Mouse (Mus musculus) activated CD4-positive, CD25-positive, alpha-beta regulatory T cell, adult 4 months (primary cell): ENCODE data around the gene Dlgap3. TPM values are rescaled to one million over a fixed set of nuclear protein-coding genes. Genes with fewer than 3 reads are reported as not detected.

ENCODE experiments used
- ATAC-seq: one replicate; pipeline ENCODE4 v1.8.0; 2017
- polyA plus RNA-seq, 2 experiments: library from polyadenylated mRNA; unstranded; fragments of 100-300 nt; shearing (Covaris generic); gene quantifications; one replicate each; pipeline ENCODE4 v1.2.1; 2017

Gene Dlgap3
- polyA plus RNA-seq, 2 experiments from 2014 or later = not detected

DNA sequence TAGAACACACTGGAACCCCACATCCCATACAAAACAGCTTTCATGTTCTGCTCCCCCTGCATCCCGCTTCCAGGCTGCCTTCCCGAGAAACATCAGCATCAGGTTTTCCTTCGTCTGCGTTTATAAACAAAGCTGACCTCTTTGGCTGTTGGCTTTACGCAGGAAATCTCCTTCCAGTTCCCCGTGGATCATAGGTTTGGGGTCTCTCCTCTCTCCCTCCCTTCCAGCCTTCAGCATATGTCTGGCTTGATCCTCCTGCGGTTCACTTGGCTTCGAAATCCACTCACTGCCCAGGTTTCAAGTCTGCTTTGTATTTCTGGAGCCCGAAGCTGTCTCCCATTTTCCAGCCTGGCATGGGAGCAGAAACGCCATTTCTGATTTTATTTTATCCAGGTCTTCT is 54.3 kb downstream of the Dlgap3 start:
- ATAC-seq = no peak

DNA sequence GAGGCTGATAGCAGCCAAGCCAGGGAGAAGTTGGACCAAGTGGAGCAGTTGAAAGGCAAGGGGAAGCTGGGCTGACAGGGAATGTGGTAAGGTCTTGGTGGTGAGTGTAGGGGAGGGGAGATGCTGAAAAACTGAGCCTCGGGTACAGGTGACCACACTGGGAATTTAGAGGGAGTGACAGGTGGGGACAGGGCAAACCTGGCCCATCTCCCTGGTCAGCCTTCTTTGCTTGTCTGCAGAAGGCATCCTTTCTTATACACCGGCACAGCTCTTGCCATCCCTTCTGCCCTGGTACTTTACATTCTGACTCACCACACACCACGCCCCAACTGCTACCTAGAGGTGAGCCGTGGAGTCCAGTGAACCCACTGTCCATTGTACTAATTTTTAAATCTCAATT is 54.8 kb downstream of the Dlgap3 start:
- ATAC-seq = no peak

DNA sequence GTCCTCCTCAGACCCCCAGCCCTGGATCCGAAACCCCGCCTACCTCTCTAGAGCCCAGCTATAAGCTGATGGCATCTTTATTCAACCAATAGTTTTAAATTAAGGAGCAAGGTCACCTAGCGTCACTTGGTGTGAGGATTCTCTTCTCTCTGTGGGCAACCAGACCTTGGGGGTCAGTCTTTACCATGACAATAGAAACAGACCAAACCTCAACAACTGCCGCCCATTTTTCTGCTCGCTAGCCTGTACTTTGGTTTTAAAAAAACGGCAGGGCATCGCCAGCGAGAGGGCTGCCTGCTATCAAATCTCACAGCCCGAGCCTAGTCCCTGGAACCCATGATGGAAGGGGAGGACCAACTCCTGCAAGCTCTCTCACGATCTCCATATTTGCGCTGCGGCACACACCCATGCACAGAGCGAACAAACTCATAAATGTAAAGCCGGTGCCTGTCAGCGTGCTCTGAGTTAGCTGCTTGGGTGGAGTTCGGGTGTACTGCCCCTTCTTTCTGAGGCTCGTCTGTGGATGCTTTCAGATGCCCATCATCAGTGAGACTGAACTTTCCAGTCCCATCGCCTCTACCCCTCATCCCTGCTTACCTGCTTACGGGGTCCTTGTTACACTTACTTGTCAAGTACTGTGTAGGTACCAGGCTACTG is 55.6 kb downstream of the Dlgap3 start:
- no peak for ATAC-seq

- ATAC-seq = no peak
These were observed 57.1 kb downstream of the Dlgap3 start for GRCm38 (mm10) chr4:127226067-127226466.

GRCm38 (mm10) chr4:127227051-127227673 is 58.2 kb downstream of the Dlgap3 start:
- no peak for ATAC-seq

GRCm38 (mm10) chr4:127232028-127232427 is 63.0 kb downstream of the Dlgap3 start:
- ATAC-seq = no peak

GRCm38 (mm10) chr4:127232551-127232950 is 63.5 kb downstream of the Dlgap3 start:
- ATAC-seq = no peak

DNA sequence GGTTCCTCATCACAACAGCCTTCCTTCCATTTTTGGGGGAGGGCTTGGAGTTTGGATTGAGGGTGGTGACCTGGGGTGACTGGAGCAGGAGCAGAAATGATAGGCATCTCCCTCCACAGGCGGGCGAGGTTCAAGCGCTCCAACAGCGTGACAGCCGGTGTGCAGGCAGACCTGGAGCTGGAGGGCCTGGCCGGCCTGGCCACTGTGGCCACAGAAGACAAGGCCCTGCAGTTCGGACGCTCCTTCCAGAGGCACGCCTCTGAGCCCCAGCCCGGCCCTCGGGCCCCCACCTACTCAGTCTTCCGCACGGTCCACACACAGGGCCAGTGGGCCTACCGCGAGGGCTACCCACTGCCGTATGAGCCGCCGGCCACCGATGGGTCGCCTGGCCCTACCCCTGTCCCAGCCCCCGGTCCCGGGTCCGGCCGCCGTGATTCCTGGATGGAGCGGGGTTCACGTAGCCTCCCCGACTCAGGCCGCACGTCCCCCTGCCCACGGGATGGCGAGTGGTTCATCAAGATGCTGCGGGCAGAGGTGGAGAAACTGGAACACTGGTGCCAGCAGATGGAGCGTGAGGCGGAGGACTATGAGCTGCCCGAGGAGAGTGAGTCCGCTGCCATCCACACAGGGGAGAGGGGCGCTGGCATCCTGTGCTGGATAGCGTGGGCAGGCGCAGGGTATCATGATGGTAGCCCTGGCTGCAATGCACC is 64.6 kb downstream of the Dlgap3 start:
- no peak for ATAC-seq

GRCm38 (mm10) chr4:127235742-127236487 is 66.9 kb downstream of the Dlgap3 start:
- peak; percentile 82 for ATAC-seq

GRCm38 (mm10) chr4:127236631-127237030 is 67.6 kb downstream of the Dlgap3 start:
- no peak for ATAC-seq

DNA sequence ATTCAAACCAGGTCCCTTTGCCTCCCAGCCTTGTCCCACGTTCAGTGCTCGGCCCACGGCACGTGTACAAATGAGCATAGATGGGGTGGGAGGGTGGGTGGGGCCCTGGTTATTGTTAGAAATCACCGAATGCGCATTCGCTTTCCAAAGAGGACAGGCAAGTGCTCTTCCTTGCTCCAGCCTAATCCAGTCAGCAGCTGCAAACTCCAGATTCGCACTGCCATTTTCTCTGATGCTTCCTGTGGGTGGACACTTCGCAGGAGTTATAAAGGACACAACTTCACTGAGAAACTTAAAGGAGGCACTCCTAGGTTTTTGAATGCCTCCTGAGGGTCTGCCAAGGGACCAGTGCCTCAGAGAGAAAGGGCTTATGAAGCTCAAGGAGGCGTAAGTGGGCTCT is 68.3 kb downstream of the Dlgap3 start:
- ATAC-seq = no peak

DNA sequence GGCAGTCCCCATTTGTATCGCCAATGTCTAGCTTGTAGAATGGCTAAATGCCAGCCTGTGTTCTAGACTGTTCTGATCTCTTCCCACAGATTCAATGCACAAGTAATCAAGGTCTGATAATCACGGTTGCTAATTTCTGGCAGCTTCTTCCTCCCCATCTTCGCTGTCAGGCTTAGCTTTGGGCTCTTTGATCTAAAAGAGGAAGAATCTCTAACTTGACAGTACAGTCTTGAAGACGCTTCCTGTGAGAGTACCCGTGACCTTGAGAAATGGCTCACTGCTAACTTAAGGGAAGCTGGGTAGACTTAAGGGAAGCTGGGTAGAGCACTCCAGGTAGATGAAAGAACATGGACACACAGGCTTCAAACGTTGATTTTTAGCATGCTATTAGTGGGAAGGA is 73.7 kb downstream of the Dlgap3 start:
- no peak for ATAC-seq

DNA sequence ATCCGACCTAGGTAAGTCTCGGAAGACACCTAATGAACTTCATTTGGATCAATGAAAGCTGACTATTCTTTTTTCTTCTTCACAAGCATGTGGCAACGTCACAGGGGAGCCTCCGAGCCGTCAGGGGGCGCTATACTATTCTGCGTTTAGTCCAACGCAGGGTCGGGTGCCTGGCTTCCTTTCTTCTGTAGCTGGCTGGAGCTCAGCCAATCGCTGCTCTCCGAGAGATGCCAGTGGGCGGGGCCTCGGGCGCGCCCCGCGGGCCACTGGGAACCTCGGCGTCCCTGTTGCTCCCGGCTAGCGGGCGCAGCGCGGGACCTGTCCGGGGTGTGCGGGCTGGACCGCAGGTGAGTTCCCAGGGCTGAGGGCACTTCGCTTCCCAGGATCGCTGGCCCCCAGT is 74.5 kb downstream of the Dlgap3 start, which contains the start of gene Smim12:
Gene Smim12, plus strand, starts transcription at position 233 of the 400 bp plus-strand sequence.
- ATAC-seq = peak; percentile 98

DNA sequence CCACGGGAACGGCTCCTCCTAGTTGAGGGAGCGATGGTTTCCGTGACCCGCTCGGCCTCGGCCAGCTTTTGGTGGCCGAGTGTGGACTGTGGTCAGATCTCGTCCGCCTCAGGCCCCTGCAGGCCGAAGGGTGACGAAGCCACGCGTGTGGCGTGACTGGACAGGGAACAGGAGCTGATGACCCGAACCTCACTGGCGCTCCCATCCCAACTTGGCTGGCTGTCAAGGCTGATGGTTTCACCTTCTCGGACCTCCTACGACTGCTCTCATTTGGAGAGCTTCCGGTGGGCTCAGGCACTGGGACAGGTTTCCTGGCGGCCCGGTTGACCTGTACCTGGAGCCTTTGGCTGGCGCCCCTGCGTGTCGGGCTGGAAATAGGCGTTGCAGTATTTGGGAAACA is 74.9 kb downstream of the Dlgap3 start:
- no peak for ATAC-seq

- peak; percentile 100 for ATAC-seq
These were observed 80.8 kb downstream of the Dlgap3 start for GRCm38 (mm10) chr4:127249701-127250349.

DNA sequence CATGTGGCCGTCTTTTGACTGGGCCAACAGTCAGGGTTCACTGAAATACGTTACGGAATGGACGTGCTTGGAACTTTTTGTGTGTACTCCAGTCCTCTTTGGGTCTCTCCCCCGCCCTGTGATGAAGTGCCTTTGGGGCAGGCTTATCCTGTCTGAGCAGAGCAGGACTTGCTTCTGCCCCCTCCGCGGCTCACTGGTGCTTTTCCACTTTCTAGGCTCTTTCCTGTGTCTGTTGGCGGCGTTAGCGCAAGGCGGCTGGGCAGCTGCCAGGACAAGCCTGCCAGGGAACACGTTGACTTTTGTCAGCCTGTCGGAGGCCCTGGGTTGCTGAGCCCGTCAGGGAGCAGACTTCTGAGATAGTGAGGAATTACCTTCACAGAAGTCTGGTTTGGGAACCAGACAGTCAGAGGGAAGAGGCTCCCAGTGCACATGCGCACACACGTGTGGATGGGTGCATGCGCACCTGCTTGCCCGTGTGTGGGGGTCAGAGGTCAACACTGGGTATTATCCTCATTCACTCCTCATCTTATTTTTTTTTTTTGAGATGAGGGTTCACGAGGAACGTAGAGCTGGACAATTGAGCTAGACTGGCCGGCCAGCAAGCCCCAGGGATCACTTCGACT is 83.1 kb downstream of the Dlgap3 start:
- no peak for ATAC-seq

DNA sequence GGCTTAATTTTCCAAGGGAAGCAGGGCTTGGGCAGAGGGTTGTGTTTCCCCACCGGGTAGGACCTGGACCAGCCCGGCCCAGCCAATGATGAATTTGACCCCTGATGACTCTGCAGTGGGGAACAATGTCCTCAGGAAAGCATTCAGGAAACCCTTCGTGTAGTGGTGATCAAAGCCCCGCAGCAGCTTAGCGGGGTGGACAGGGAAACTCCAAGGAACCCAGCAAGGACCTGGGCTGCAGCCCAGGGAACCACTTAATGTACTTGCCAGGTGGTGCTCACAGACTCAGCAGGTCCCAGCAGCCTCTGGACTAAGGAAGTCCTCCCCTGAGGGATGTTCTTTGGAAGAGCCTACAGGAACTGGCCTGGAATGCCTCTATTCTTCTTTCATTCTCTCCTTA is 87.7 kb downstream of the Dlgap3 start:
- no peak for ATAC-seq

DNA sequence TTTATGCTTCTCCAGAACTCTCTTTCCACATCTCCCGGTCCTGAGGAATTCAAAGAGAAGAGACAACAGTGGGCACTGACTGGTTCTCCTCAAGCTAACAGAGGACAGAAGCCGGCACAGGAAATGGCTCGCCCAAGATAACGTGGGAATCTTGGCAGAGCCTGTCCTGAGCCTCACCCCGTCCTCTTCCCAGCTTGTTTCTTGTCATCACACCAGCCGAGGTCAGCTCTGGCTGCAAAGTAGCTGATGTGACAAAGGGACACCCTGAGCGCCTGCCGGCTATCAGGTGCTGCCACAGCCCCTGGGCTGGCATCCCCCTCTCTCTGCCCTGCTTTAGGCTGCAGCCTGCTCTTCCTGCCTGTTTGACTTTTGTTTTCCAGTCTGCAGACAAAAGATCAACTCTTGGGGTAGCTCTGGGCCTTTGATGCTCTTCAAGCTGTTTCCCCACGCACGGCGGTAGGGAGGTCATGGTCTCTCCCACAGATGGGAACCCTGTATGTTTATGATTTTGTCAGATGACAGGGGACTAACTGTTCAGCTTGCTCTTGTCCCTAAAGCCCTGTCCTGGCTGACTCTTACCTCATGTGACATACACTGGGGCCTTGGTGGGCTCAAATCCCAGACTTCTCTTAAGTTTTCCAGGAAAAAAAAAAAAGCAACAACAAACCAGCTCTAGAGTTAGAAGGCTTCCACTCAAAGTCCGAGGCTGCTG is 89.3 kb downstream of the Dlgap3 start:
- ATAC-seq = no peak

DNA sequence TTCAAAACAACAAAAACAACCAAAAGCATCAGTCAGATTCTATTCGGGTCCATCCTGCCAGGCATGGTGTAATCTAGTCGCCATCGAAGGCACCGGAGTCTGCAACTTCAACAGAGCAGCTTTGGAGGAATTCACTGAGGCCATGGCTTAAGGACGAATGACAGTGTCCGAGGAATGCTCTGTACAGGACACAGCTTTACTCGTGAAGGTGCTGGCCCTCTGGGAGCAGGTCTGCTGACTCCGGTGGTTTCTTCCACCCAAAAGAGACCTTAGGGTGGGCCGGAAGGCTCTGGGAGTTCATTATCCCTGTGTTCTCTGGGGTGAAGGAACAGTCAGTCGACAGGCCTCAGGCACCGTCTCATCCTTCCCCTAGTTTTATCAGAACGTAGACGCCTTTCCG is 92.6 kb downstream of the Dlgap3 start:
- no peak for ATAC-seq

GRCm38 (mm10) chr4:127263438-127264182 is 94.6 kb downstream of the Dlgap3 start:
- no peak for ATAC-seq

GRCm38 (mm10) chr4:127264183-127264554 is 95.2 kb downstream of the Dlgap3 start:
- no peak for ATAC-seq
